Mouse (Mus musculus) forebrain, embryonic 11.5 days (tissue): Measurements from ENCODE around the gene Sobp. TPM values are rescaled to one million over a fixed set of nuclear protein-coding genes. Genes with fewer than 3 reads are reported as not detected.

Experiments
- ATAC-seq: fragments of 200-750 bp; cut with Nextera tagmentation; replicated peaks from 2 replicates; pipeline ENCODE4 v1.8.0; 2017; ENCODE audit warnings: moderate TSS enrichment; ENCODE audit not compliant: low FRiP score
- DNase-seq: peaks from one replicate; pipeline ENCODE4 v3.0.0-alpha.2; 2017; ENCODE audit warnings: low spot score
- H3K27ac ChIP-seq: fragments of 300-500 bp; sonication (generic); 2 replicates; pipeline ENCODE4 v1.5.1; 2014; ENCODE audit warnings: low read depth, low read length
- H3K27me3 ChIP-seq: fragments of 300-500 bp; sonication (generic); 2 replicates; pipeline ENCODE4 v1.6.1; 2014; ENCODE audit warnings: mild to moderate bottlenecking, low read length, mixed read lengths; ENCODE audit not compliant: control insufficient read depth, insufficient read depth
- H3K36me3 ChIP-seq: fragments of 300-500 bp; sonication (generic); 2 replicates; pipeline ENCODE4 v1.6.1; 2014; ENCODE audit warnings: mild to moderate bottlenecking, low read length, moderate library complexity, mixed read lengths; ENCODE audit not compliant: control insufficient read depth, insufficient read depth
- H3K4me1 ChIP-seq: fragments of 300-500 bp; sonication (generic); replicated peaks from 2 replicates; pipeline ENCODE4 v1.6.1; 2014; ENCODE audit warnings: low read length, mixed read lengths; ENCODE audit not compliant: control insufficient read depth, insufficient read depth
- H3K4me2 ChIP-seq: fragments of 300-500 bp; sonication (generic); 2 replicates; pipeline ENCODE4 v1.6.1; 2014; ENCODE audit warnings: low read depth, mild to moderate bottlenecking, low read length, moderate library complexity, mixed read lengths; ENCODE audit not compliant: severe bottlenecking
- H3K4me3 ChIP-seq: fragments of 300-500 bp; sonication (generic); 2 replicates; pipeline ENCODE4 v1.5.1; 2014; ENCODE audit warnings: low read depth, low read length
- H3K9ac ChIP-seq: fragments of 300-500 bp; sonication (generic); 2 replicates; pipeline ENCODE4 v1.6.1; 2014; ENCODE audit warnings: low read length
- H3K9me3 ChIP-seq: fragments of 300-500 bp; sonication (generic); 2 replicates; pipeline ENCODE4 v1.6.1; 2016; ENCODE audit warnings: low read length, mixed read lengths; ENCODE audit not compliant: control insufficient read depth
- WGBS: fragments of 180-500 bp; shearing (Covaris S2); extraction: QIAGEN DNeasy Blood & Tissue Kit; methylation state at CpG from one replicate; pipeline ENCODE4 v1.1.7; 2014; 5-methylcytosine and 5-hydroxymethylcytosine counted together
- polyA plus RNA-seq: library from polyadenylated mRNA; unstranded; fragments of >200 nt; fragmentation: Nextera tagmentation; extraction: Ambion mirVana; gene quantifications from 2 replicates; pipeline ENCODE4 v1.2.1, GENCODE M21; 2014

Gene Sobp
- polyA plus RNA-seq, 1 experiment from 2014 or later, result 5.5 TPM

GRCm38 (mm10) chr10:43047804-43048348 is 126.5 kb downstream of the Sobp start:
- 84% methylated on average over 6 of the region's 6 CpGs for WGBS
- Histone ChIP-seq H3K36me3 (no peaks in the 10 kb centered on the region), H3K27ac (no peak overlapping the region), H3K4me2 (no peak overlapping the region), H3K9me3 (no peaks in the 10 kb centered on the region), H3K27me3 (no peaks in the 10 kb centered on the region), H3K9ac (no peak overlapping the region), H3K4me3 (no peak overlapping the region), H3K4me1 (peaks cover 11% of the 10 kb centered on the region)
- ATAC-seq (no peak), DNase-seq (no peak)

DNA sequence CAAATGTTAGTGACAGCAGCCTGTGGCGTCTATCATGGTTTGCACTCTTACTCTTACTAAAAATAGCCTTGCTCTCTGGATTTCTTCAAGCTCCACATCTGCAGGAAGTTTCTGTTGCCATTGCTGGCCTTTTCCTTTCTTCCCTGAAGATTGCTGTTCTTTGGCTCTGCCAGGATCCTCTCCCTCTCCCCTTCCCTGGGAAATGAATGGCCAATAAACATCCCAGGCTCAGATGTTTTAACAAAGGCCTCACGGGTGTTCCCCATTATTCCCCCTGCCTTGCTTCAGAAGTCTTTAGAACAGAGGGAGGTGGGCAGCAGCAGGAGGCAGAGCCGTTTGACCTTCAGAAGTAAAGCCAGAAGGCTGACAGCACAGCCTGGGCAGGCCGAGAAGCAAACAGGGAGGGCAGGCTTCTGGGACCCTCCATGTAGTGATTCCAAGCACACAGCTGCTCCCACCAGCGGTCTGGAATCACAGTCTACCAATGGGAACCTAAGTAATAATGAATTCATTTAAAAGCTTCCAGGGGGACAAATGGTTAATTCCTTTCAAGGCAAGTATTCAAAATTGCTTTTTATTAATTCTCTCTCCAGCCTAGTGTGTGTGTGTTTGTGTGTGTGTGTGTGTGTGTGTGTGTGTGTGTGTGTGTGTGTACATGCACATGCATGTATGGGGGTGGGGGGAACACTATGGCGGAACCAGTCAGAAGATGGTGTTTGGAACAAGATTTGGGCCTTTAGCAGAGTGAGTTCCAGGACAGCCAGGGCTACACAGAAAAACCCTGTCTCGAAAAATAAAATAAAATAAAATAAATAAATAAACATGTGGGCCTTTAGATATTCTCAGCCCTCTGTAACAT is 130.8 kb downstream of the Sobp start:
- Histone ChIP-seq H3K4me3 (no peak overlapping the region), H3K9ac (no peak overlapping the region), H3K27ac (peak overlapping the region; percentile 57), H3K27me3 (no peaks in the 10 kb centered on the region), H3K36me3 (no peaks in the 10 kb centered on the region), H3K4me1 (peaks cover 11% of the 10 kb centered on the region), H3K9me3 (no peaks in the 10 kb centered on the region; the same call in 1 of the 2 replicates), H3K4me2 (no peak overlapping the region)
- ATAC-seq (peak; percentile 86), DNase-seq (peak; percentile 70)
- 16% methylated on average over 7 of the region's 7 CpGs for WGBS

- ATAC-seq (no peak), DNase-seq (no peak)
- H3K27me3 ChIP-seq, result no peaks in the 10 kb centered on the region
- H3K36me3 ChIP-seq, result no peaks in the 10 kb centered on the region
- no peaks in the 10 kb centered on the region; the same call in 1 of the 2 replicates for H3K9me3 ChIP-seq
- H3K9ac ChIP-seq, result no peak overlapping the region
- H3K4me3 ChIP-seq, result no peak overlapping the region
- H3K4me1 ChIP-seq, result peaks cover 11% of the 10 kb centered on the region
- H3K4me2 ChIP-seq, result no peak overlapping the region
- H3K27ac ChIP-seq, result peak overlapping the region; percentile 57
- WGBS, result 26% methylated on average over 10 of the region's 10 CpGs
Observed at GRCm38 (mm10) chr10:43042591-43043327, 131.6 kb downstream of the Sobp start.

DNA sequence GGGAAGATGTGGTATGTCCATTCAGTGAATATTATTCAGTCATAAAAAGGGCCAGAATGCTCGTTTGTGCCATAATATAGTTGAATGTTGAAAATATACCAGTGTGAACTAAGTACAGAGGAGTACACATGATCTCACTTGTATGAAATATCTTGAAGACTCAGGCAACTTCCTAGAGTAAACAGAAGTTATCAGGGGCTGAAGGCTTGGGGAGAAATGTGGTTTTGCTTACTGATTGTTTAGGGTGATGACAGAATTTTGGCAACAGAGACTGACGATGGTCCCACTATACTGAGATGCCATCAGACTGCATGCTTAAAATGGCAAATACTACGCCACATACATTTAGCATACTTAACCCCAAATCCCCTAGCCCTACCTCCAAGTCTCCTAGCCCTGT is 132.5 kb downstream of the Sobp start:
- ATAC-seq (no peak), DNase-seq (no peak)
- no peaks in the 10 kb centered on the region for H3K27me3 ChIP-seq
- no peak overlapping the region for H3K4me2 ChIP-seq
- peaks cover 11% of the 10 kb centered on the region for H3K4me1 ChIP-seq
- 84% methylated on average over 3 of the region's 3 CpGs for WGBS
- H3K4me3 ChIP-seq, result no peak overlapping the region
- no peaks in the 10 kb centered on the region for H3K36me3 ChIP-seq
- H3K9me3 ChIP-seq, result no peaks in the 10 kb centered on the region; the same call in 1 of the 2 replicates
- no peak overlapping the region for H3K9ac ChIP-seq
- no peak overlapping the region for H3K27ac ChIP-seq

GRCm38 (mm10) chr10:43037455-43037793 is 136.9 kb downstream of the Sobp start:
- Histone ChIP-seq H3K27ac (no peak overlapping the region), H3K27me3 (no peaks in the 10 kb centered on the region), H3K4me1 (0 out of 2 replicates have a peak, but pooled peaks cover 3% of the 10 kb centered on the region), H3K9me3 (no peaks in the 10 kb centered on the region; the same call in 1 of the 2 replicates), H3K4me3 (no peak overlapping the region), H3K9ac (no peak overlapping the region), H3K36me3 (no peaks in the 10 kb centered on the region), H3K4me2 (no peak overlapping the region)
- no peak for ATAC-seq
- 39% methylated on average over 7 of the region's 7 CpGs for WGBS
- no peak for DNase-seq

- H3K4me2 ChIP-seq, result no peak overlapping the region
- no peaks in the 10 kb centered on the region for H3K36me3 ChIP-seq
- no peaks in the 10 kb centered on the region for H3K27me3 ChIP-seq
- no peak overlapping the region for H3K27ac ChIP-seq
- 45% methylated on average over 21 of the region's 21 CpGs for WGBS
- DNase-seq, result no peak
- H3K4me1 ChIP-seq, result 0 out of 2 replicates have a peak, but pooled peaks cover 3% of the 10 kb centered on the region
- H3K9ac ChIP-seq, result no peak overlapping the region
- peak; percentile 61; the same call in 1 of the 2 replicates for ATAC-seq
- no peak overlapping the region for H3K4me3 ChIP-seq
- no peaks in the 10 kb centered on the region; the same call in 1 of the 2 replicates for H3K9me3 ChIP-seq
Observed at GRCm38 (mm10) chr10:43036646-43037454, 137.5 kb downstream of the Sobp start.

DNA sequence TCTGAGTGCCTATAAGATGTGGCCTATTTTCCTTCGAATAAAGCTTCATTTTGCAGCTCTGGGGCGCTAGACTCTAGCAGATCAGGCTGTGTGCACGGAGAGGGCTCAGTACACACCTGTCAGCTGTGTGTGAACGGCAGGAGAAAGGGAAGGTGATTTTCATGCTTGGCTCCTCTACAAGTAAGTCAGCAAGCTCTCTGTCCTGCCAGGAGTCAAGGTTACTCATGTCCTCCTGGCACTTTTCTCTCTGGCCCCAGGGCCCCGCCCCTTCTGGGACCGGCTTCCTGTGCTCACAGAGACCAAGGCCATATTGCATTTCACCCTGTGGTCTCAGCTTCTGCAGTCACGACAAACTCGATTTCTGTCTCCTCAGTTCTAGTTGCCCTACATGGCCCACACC is 138.8 kb downstream of the Sobp start:
- Histone ChIP-seq H3K4me1 (0 out of 2 replicates have a peak, but pooled peaks cover 3% of the 10 kb centered on the region), H3K4me3 (no peak overlapping the region), H3K27me3 (no peaks in the 10 kb centered on the region), H3K9ac (no peak overlapping the region), H3K9me3 (no peaks in the 10 kb centered on the region; the same call in 1 of the 2 replicates), H3K36me3 (no peaks in the 10 kb centered on the region), H3K4me2 (no peak overlapping the region), H3K27ac (no peak overlapping the region)
- ATAC-seq (no peak), DNase-seq (no peak)
- WGBS, result 77% methylated on average over 8 of the region's 8 CpGs

DNA sequence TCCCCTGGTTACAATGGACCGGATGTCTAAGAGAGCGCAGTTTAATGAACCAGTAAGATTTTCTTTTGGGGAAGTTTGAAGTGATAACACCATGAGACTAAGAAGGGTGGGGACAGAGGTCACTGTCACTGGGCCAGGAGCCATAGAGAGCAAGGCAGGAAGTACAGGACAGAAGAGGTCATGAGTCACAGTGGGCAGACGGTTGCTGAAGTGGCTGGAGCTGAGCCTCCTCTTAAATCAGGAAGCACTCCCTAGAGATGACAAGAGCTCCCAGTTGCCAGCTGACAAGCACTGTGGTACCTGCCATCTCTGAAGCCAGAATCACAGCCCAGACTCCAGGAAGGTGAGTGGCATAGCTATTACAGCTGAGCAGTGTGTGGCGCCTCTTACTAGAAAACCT is 139.5 kb downstream of the Sobp start:
- Histone ChIP-seq H3K36me3 (no peaks in the 10 kb centered on the region), H3K4me3 (no peak overlapping the region), H3K4me1 (0 out of 2 replicates have a peak, but pooled peaks cover 3% of the 10 kb centered on the region), H3K9me3 (no peaks in the 10 kb centered on the region; the same call in 1 of the 2 replicates), H3K27ac (no peak overlapping the region), H3K27me3 (no peaks in the 10 kb centered on the region), H3K9ac (no peak overlapping the region), H3K4me2 (no peak overlapping the region)
- ATAC-seq (no peak), DNase-seq (no peak)
- 81% methylated on average over 4 of the region's 4 CpGs for WGBS
